Mouse (Mus musculus): ENCODE results near the gene 2300009A05Rik.

2300009A05Rik gene

DNA sequence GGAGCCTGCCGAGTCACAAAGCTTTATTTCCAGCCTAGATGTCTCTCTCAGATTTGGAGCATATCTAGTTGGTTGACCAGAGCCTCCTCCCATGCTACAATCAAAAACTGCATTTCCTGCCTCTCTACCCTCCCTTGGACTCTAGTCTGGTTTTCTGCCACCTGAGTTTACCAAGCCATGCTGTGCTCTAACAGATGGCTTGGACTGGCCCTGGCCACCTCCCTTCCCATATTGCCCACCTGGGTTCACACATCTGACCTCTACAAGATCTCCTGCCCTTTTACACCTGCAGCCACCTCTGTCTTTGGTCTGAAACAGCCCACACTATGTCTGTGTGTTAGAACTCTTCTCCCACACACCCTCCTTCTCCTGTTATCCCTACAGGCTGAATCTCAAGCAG lies 50.9 kb downstream of the 2300009A05Rik start:
- DNase-seq (ENCODE audit: low read depth, low spot score) = no peak

DNA sequence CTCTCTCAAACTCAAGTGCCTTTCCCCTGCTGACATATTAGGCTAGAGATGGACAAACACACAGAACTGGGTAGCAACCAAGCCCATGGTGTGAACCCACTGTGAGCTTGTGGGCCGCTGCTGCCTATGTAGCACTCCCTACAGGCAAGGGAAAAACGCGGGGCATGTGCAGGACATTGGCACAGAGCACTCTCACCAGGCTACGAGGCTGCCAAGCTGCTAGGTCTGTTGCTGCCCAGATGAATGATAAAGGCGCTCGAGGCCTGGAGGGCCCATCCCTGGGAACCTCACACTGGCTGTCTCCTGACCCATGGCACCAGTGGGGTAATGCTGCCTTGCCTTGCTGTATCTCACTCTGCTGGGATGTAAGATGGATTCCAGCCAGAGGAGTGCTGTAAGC lies 53.0 kb downstream of the 2300009A05Rik start:
- no peak for DNase-seq (ENCODE audit: low read depth, low spot score)

Measured in embryo, embryonic 11.5 days (tissue).